Mouse (Mus musculus) intestine, embryonic 15.5 days (tissue): ENCODE measurements around the gene Pdrg1. TPM values are rescaled to one million over a fixed set of nuclear protein-coding genes. Genes with fewer than 3 reads are reported as not detected.
A peak's percentile ranks its signal among the peaks of the same experiment; 100 is the strongest.

Experiments used
- ATAC-seq: fragments of 200-750 bp; cut with Nextera tagmentation; 2 replicates; pipeline ENCODE4 v1.8.0; 2017; ENCODE audit warnings: moderate TSS enrichment, moderate library complexity
- H3K27ac ChIP-seq: fragments of 300-500 bp; sonication (generic); 2 replicates; pipeline ENCODE4 v1.5.1; 2015; ENCODE audit warnings: mild to moderate bottlenecking, inconsistent platforms
- H3K27me3 ChIP-seq: fragments of 300-500 bp; sonication (generic); replicated peaks from 2 replicates; pipeline ENCODE4 v1.6.1; 2015; ENCODE audit warnings: inconsistent platforms
- H3K36me3 ChIP-seq: fragments of 300-500 bp; sonication (generic); 2 replicates; pipeline ENCODE4 v1.6.1; 2015; ENCODE audit warnings: inconsistent platforms
- H3K4me1 ChIP-seq: fragments of 300-500 bp; sonication (generic); replicated peaks from 2 replicates; pipeline ENCODE4 v1.6.1; 2015; ENCODE audit warnings: inconsistent platforms
- H3K4me2 ChIP-seq: fragments of 300-500 bp; sonication (generic); replicated peaks from 2 replicates; pipeline ENCODE4 v1.6.1; 2015; ENCODE audit warnings: mild to moderate bottlenecking, inconsistent platforms
- H3K4me3 ChIP-seq: fragments of 300-500 bp; sonication (generic); replicated peaks from 2 replicates; pipeline ENCODE4 v1.5.1; 2015; ENCODE audit warnings: inconsistent platforms
- H3K9ac ChIP-seq: fragments of 300-500 bp; sonication (generic); 2 replicates; pipeline ENCODE4 v1.6.1; 2015; ENCODE audit warnings: inconsistent platforms
- H3K9me3 ChIP-seq: fragments of 300-500 bp; sonication (generic); 2 replicates; pipeline ENCODE4 v1.6.1; 2016; ENCODE audit warnings: inconsistent platforms
- WGBS: fragments of 180-500 bp; shearing (Covaris S2); methylation state at CpG from one replicate; pipeline ENCODE4 v1.1.7; 2015; 5-methylcytosine and 5-hydroxymethylcytosine counted together
- polyA plus RNA-seq: library from polyadenylated mRNA; unstranded; fragments of >200 nt; fragmentation: Nextera tagmentation; extraction: Ambion mirVana; gene quantifications from 2 replicates; pipeline ENCODE4 v1.2.1, GENCODE M21; 2015

The Pdrg1 gene
- polyA plus RNA-seq, 1 experiment from 2014 or later = 90.2 TPM

DNA sequence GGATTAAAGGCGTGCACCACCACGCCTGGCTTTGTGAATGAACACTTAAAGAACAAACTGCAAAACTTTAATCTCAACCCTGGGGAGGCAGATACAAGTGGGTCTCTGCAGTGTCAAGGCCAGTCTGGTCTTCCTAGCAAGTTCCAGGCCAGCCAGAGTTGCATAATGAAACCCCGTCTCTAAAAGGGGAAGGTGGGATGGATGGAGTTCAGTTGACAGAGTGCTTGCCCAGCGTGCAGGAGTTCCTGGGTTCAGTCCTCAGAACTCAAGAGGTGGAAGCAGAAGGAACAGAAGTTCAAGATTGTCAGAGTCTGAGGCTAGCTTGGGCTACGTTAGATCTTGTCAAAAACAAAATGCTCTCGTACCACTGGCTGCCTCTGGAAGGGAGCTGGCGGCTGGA, 10.8 kb upstream of the Pdrg1 start:
- Histone ChIP-seq H3K27me3 (peaks cover 17% of the 10 kb centered on the region), H3K4me2 (no peak overlapping the region), H3K9ac (no peak overlapping the region), H3K27ac (no peak overlapping the region), H3K36me3 (no peaks in the 10 kb centered on the region), H3K4me1 (no peaks in the 10 kb centered on the region), H3K4me3 (no peak overlapping the region), H3K9me3 (no peaks in the 10 kb centered on the region)
- ATAC-seq = no peak
- WGBS = 78% methylated on average over 7 of the region's 7 CpGs

DNA sequence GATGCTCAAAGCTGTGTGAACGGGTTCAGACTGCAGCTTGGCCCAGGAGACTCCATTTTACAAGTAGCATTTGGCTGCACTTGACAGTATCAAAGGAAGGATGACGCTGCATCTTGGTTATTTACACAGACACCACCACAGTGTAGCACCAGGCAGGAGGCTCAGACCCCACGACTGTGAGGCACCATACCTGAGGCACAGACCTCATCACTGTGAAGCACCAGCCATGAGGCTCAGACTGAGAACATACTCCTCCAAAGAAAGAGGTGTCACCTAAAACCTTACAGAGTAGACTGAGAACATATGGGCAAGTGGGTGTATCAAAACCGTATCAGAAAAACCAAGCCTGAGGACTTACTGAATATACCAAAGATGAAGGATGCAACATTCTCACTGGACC, 7.6 kb upstream of the Pdrg1 start:
- 62% methylated on average over 4 of the region's 4 CpGs for WGBS
- no peak overlapping the region for H3K27ac ChIP-seq
- H3K4me1 ChIP-seq = no peaks in the 10 kb centered on the region
- H3K4me3 ChIP-seq = no peak overlapping the region
- no peak overlapping the region for H3K4me2 ChIP-seq
- H3K9ac ChIP-seq = no peak overlapping the region
- no peak for ATAC-seq
- H3K9me3 ChIP-seq = no peaks in the 10 kb centered on the region
- no peaks in the 10 kb centered on the region; the same call in 1 of the 2 replicates for H3K27me3 ChIP-seq
- H3K36me3 ChIP-seq = no peaks in the 10 kb centered on the region

DNA sequence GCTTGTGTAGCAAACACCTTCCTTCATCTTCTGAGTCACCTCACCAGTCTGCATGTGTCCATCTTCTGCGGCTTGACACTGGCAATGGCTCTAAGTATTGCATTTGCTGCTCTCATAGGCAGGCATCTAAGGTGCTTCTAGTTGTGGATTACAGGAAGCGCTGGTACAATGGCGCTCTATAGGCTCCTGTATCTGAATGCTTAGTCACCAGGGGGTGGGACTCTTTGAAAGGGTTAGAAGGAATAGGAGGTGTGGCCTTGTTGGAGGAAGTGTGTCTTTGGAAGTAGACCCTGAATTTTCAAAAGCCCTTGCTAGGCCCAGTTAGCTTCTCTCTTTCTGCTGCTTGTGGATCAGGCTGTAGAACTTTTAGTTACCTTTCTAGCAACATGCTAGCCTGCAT, 5.9 kb upstream of the Pdrg1 start:
- ATAC-seq = no peak
- no peak overlapping the region for H3K4me2 ChIP-seq
- no peaks in the 10 kb centered on the region for H3K36me3 ChIP-seq
- H3K27me3 ChIP-seq = no peaks in the 10 kb centered on the region; the same call in 1 of the 2 replicates
- no peak overlapping the region for H3K27ac ChIP-seq
- 68% methylated on average over 3 of the region's 3 CpGs for WGBS
- no peak overlapping the region for H3K9ac ChIP-seq
- no peaks in the 10 kb centered on the region for H3K4me1 ChIP-seq
- H3K4me3 ChIP-seq = no peak overlapping the region
- H3K9me3 ChIP-seq = no peaks in the 10 kb centered on the region

DNA sequence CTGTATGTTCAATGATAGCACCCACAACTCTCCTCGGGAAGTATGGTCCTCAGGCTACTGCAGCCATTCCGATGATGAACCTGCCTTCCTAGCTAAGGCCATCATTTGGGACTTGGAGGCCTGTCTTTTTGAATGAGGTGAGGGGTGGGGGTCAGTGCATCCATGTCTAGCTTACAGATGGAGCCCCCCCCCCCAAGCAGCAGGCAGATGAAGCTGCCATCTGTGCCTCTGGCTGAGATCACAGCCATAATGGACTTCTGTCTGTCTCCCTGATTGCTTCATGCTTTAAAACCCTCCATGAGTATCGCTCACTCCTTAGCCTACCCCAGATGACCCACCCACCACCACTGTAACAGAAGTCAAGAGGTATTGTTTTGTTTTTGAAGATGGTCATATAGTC, 4.1 kb upstream of the Pdrg1 start:
- WGBS = 80% methylated on average over 3 of the region's 3 CpGs

DNA sequence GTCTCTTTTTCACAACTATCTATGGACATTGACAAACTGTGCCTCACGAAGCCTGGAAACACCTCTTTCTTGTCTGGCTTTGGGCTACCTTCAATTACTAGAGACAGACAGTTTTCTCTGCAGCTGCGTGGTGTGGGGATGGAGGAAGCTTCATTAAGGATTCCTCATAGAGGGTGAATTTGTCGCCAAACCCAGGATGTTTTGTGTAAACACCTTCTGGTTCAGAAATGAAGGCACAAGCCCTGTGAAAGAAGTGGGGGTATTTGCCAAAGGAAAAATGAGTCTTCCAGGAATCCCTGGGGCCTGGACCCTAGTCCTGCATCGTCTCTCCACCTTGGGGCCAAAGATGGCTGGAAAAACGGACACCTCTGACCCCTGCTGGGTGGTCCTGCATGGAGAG, 1.6 kb upstream of the Pdrg1 start:
- H3K4me3 ChIP-seq = no peak overlapping the region
- 37% methylated on average over 5 of the region's 5 CpGs for WGBS
- H3K27me3 ChIP-seq = no peaks in the 10 kb centered on the region; the same call in 1 of the 2 replicates
- no peak for ATAC-seq
- H3K27ac ChIP-seq = no peak overlapping the region
- no peak overlapping the region for H3K9ac ChIP-seq
- H3K36me3 ChIP-seq = no peaks in the 10 kb centered on the region
- no peak overlapping the region for H3K4me2 ChIP-seq
- peaks cover 9% of the 10 kb centered on the region for H3K4me1 ChIP-seq
- H3K9me3 ChIP-seq = no peaks in the 10 kb centered on the region

More for the DNA sequence above, 4.1 kb upstream of the Pdrg1 start:
- no peak for ATAC-seq
- no peak overlapping the region for H3K27ac ChIP-seq
- no peak overlapping the region for H3K4me3 ChIP-seq
- H3K4me1 ChIP-seq = peaks cover under 1% of the 10 kb centered on the region
- H3K36me3 ChIP-seq = no peaks in the 10 kb centered on the region
- no peak overlapping the region for H3K4me2 ChIP-seq
- no peaks in the 10 kb centered on the region for H3K9me3 ChIP-seq
- H3K9ac ChIP-seq = no peak overlapping the region
- H3K27me3 ChIP-seq = no peaks in the 10 kb centered on the region; the same call in 1 of the 2 replicates

DNA sequence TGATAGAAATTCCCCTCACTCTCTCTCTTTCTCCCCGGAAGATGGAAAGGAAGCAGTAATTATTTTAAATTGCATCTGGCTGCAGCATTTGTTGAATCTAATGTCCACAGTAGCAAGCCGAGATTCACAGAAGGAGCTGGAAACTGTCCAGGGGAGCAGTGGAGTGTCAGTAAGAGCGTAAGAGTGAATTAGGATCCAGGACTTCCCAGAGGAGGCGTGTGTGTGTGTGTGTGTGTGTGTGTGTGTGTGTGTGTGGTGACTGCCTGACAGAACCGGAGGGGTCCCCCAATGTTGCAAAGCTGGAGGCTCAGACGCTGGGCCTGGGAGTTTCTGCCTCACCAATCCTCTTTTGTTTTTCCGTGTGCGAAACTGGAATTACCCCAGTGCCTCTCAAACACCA, 577 bp upstream of the Pdrg1 start:
- peaks cover 9% of the 10 kb centered on the region for H3K4me1 ChIP-seq
- no peak overlapping the region for H3K27ac ChIP-seq
- 37% methylated on average over 8 of the region's 8 CpGs for WGBS
- no peak for ATAC-seq
- H3K4me2 ChIP-seq = peak overlapping the region; percentile 81
- H3K36me3 ChIP-seq = no peaks in the 10 kb centered on the region
- no peaks in the 10 kb centered on the region for H3K9me3 ChIP-seq
- H3K4me3 ChIP-seq = no peak overlapping the region
- no peaks in the 10 kb centered on the region; the same call in 1 of the 2 replicates for H3K27me3 ChIP-seq
- H3K9ac ChIP-seq = no peak overlapping the region

DNA sequence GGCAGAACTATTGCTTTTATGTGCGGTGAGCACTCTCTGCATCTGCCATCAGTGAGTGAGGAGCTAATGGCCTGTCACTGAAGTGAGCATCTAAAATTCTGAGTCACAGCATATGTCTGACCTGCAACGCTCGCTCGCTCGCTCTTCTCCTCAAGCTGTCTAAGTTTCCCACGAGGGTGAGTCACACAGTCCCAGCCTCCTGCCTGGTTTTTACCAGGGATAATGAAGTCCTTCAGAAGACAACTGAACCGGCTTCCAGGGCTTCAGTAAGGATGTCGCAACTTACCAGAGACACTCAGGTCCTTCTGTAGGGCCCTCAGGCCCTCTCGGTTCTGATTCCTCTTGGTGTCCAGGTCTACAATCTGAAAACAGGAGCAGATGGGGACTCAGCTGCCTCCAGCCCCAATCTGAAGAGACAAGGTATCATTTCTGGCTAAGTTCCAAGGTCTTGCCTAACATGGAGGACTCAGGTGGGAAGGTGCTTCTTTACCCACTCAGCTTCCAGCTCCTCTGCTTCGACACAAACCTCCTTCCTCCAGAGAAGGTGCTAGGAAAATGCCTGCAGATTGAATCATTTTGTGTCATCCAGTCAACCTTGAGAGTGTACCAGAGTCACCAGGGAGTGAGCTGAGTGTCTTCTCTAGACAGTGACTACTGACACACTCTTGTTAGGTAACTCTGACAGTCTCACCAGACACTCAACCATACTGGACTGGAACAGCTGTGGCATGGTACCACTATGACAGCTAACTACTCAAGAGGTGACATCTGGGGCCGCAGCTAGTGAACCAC, 1.3 kb downstream of the Pdrg1 start:
- peak overlapping the region; percentile 81 for H3K4me2 ChIP-seq
- no peaks in the 10 kb centered on the region for H3K9me3 ChIP-seq
- no peaks in the 10 kb centered on the region; the same call in 1 of the 2 replicates for H3K27me3 ChIP-seq
- WGBS = 86% methylated on average over 11 of the region's 11 CpGs
- no peak for ATAC-seq
- H3K4me1 ChIP-seq = peaks cover 9% of the 10 kb centered on the region
- H3K9ac ChIP-seq = peak overlapping the region; percentile 86
- no peak overlapping the region for H3K27ac ChIP-seq
- H3K36me3 ChIP-seq = peaks cover 12% of the 10 kb centered on the region; the same call in 1 of the 2 replicates
- H3K4me3 ChIP-seq = peak overlapping the region; percentile 94

DNA sequence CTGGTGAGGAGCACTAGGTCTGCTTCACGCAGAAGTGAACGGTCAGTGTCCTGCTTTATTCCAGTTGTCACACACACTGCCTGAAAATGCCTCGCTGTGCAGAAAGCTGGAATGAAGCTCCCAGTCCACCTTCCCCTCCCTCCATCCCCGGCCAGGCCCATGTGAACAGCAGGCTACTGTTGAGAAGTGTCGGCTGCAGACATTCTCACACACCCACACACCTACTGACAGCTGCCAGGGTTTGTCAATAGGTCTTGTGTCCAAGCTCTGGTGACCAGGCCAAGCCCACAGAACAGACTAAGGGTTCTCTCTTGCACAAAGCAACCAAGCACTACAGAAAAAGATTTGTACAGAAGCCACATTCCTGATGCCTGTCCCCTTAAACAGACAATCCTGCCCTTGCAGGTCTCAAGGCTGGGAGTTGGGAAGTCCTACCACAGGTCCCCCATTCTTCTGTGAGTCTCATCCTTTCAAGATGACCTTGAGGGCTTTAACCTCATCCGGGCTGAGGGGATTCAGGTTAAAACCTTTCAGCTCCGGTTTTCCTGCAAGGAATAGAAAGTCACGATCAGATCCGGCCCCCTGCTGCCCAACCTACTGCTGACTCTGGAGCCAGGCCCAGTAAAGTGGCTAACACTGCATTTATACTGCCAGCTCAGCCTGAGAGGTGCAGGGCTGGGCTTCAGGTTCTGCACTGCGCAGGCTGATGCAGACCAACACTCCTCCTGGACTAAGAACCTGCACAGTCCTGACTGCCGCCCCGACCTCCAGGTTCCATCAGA, 5.8 kb downstream of the Pdrg1 start:
- Histone ChIP-seq H3K4me3 (no peak overlapping the region), H3K27me3 (no peaks in the 10 kb centered on the region), H3K9me3 (no peaks in the 10 kb centered on the region), H3K27ac (no peak overlapping the region), H3K36me3 (peaks cover 15% of the 10 kb centered on the region), H3K4me1 (peaks cover 8% of the 10 kb centered on the region), H3K4me2 (no peak overlapping the region), H3K9ac (no peak overlapping the region)
- 90% methylated on average over 12 of the region's 12 CpGs for WGBS
- no peak for ATAC-seq

DNA sequence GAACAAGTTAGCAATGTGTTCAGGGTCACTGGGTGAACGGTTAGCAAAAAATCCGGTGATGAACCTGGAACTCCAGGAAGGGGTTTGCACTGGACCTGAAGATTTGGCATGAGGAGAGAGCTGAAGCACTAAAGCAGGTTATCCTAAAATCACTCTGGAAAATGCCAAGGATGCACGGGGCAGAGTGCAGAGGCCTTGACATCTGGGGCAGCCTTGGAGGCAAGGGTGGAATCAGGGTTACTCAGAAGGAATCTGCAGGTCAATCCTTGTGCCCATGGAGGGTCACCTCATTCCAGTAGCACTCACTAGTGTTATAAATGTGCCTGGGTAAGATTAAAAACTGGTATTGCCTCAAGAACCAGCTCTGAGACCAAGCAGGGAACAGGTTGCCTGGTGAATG, 9.2 kb downstream of the Pdrg1 start:
- ATAC-seq = no peak
- no peak overlapping the region for H3K27ac ChIP-seq
- 73% methylated on average over 3 of the region's 3 CpGs for WGBS
- H3K36me3 ChIP-seq = peaks cover 15% of the 10 kb centered on the region
- no peak overlapping the region for H3K9ac ChIP-seq
- H3K27me3 ChIP-seq = no peaks in the 10 kb centered on the region
- no peaks in the 10 kb centered on the region for H3K9me3 ChIP-seq
- H3K4me3 ChIP-seq = no peak overlapping the region
- no peak overlapping the region for H3K4me2 ChIP-seq
- no peaks in the 10 kb centered on the region for H3K4me1 ChIP-seq

DNA sequence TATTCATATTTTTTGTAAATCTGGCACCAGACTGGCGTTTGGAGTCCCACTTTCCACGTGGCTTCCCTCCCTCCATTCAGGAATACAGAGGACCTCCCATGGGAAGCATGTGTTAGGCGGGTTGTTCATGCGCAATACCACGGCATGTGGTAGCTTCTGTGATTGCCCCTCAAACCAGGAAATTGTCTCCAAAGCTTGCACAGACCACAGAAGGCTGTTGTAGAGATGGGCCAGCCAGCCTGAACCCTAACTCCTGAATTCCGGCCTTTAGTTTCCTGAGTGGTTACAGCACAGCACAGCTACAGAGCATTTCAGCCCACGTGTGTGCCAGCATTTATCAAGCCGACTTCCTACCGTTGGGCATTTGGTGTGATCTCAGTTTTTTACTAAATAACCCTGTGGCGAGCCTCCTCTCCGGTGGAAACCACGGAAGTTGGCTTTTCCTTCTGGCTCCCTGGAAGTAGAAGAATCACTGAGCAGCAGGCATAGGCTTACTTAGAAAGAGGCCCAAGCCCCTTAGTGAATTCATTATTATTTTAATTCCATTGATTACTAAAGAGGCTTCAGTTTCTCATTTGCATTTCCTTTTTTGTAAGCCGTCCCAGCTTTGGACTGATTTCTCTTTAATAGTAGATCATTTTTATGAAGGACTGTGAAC, 11.4 kb downstream of the Pdrg1 start:
- no peak overlapping the region for H3K4me3 ChIP-seq
- H3K36me3 ChIP-seq = peaks cover 3% of the 10 kb centered on the region; the same call in 1 of the 2 replicates
- H3K27me3 ChIP-seq = no peaks in the 10 kb centered on the region
- no peaks in the 10 kb centered on the region for H3K4me1 ChIP-seq
- no peak for ATAC-seq
- WGBS = 72% methylated on average over 13 of the region's 13 CpGs
- H3K9ac ChIP-seq = no peak overlapping the region
- H3K9me3 ChIP-seq = no peaks in the 10 kb centered on the region
- H3K27ac ChIP-seq = no peak overlapping the region
- H3K4me2 ChIP-seq = no peak overlapping the region

DNA sequence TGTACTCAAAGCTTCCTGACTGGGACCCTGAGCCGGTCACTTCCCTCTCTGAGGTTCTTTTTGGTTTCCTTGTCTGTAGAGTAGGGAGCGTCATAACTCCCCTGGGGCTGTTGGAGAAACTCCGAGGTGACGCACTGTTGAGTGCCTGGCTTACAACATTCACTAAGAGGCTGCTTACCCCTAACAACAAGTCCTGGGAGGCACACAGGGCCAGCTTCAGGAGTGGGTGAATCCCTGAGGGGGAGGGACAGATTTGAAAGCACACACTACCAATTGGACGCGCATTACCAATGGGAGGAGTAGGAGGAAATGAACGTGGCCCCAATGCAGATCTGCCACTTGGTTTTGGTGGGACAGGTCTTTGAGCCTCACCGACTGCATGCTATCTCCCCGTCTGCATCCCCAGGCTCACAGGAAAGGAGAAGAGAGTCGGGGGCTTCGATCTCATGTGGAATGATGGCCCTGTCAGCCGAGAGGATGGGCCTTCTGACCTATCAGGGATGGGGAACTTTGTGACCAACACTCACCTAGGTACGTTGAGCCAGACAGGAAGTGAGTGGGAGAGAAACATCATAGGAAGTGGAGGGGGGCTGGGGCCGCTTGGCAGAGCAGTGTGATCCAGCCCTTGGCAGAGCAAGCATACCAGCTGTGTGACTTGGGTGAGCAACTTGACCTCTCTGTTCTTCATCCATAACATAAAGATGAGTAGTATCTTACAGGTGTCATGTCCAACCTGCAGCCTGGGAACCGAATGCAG, 12.6 kb downstream of the Pdrg1 start:
- Histone ChIP-seq H3K36me3 (no peaks in the 10 kb centered on the region), H3K27ac (no peak overlapping the region), H3K9me3 (no peaks in the 10 kb centered on the region), H3K27me3 (no peaks in the 10 kb centered on the region), H3K4me1 (no peaks in the 10 kb centered on the region), H3K4me3 (no peak overlapping the region), H3K4me2 (no peak overlapping the region), H3K9ac (no peak overlapping the region)
- no peak for ATAC-seq
- 71% methylated on average over 15 of the region's 15 CpGs for WGBS

DNA sequence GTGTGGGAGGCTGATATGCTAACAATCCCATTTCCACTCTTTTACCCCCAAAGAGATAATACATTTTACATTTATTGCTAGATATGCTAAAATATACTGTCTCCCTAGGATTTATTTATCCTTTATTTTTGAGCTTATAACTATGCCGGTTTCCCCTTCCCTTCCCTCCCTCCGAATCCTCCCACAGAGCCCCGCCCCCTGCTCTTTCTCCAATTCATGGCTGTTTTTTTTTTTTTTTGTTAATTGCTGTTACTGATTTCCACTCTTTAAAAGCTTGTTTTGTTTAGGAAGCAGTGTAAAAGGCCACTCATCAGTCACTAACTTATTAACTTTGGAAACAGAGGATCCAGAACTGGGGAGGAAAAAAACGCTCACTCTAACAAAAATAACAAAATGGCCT, 18.2 kb downstream of the Pdrg1 start:
- no peak overlapping the region for H3K4me2 ChIP-seq
- H3K9me3 ChIP-seq = no peaks in the 10 kb centered on the region
- no peaks in the 10 kb centered on the region for H3K36me3 ChIP-seq
- H3K4me3 ChIP-seq = no peak overlapping the region
- H3K9ac ChIP-seq = no peak overlapping the region
- H3K4me1 ChIP-seq = no peaks in the 10 kb centered on the region
- WGBS = 56% methylated on average over 4 of the region's 4 CpGs
- no peak overlapping the region for H3K27ac ChIP-seq
- ATAC-seq = no peak
- H3K27me3 ChIP-seq = no peaks in the 10 kb centered on the region
